Comparison of ENCODE assay signal across 25 mouse cellular contexts in the genomic region with DNA sequence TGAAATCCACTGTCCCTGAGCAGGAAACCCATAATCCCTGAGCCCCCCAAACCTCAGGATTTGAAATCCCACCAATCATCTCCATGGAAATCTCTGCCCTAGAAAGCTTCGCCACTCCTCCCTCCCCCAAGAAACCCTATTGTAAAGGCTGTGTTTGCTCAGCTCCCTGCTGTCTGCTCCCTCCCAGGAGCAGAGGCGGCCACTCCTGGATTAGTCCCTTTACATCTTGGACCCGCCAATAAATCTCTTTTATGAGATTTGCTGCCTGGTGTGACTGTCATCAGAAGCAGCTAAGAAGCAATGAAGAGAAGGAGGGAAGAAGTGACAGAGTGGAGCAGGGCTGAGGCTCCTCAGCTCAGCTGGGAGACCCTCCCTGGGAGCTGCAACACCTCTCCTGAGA.
DNase-seq lines count a peak whose midpoint lies in the region; ATAC-seq lines count a peak whose summit lies in the region.
"Had no signal": no experiment of that assay in that cellular context is flagged by ENCODE, and none has a peak within 500 bp of the region (broad histone marks: within the 10 kb centered on the region; RNA-seq: fewer than 3 reads in every experiment).

No protein-coding gene starts in this region.

- H3K9me3 ChIP-seq in kidney, embryonic 15.5 days (replicated peaks) = no peaks in the 10 kb centered on the region
- H3K9me3 ChIP-seq in neural tube, embryonic 11.5 days (ENCODE audit: control insufficient read depth, low read length) = no peaks in the 10 kb centered on the region
- H3K9me3 ChIP-seq: embryonic facial prominence, embryonic 13.5 days; forebrain, embryonic 12.5 days; heart, embryonic 15.5 days; hindbrain, embryonic 13.5 days; limb, embryonic 13.5 days; liver, embryonic 12.5 days; neural tube, embryonic 12.5 days had no signal

- H3K4me2 ChIP-seq in kidney, embryonic 15.5 days = no peak overlapping the region
- no peak overlapping the region for H3K4me2 ChIP-seq in neural tube, embryonic 11.5 days (ENCODE audit: low read depth)
- H3K4me2 ChIP-seq: embryonic facial prominence, embryonic 13.5 days; forebrain, embryonic 12.5 days; heart, embryonic 15.5 days; hindbrain, embryonic 13.5 days; limb, embryonic 13.5 days; liver, embryonic 12.5 days; neural tube, embryonic 12.5 days had no signal

- H3K4me3 ChIP-seq in kidney, embryonic 15.5 days (replicated peaks) = no peak overlapping the region
- H3K4me3 ChIP-seq in neural tube, embryonic 11.5 days (ENCODE audit: low read depth, low read length) = no peak overlapping the region
- H3K4me3 ChIP-seq: embryonic facial prominence, embryonic 13.5 days; erythroblast, embryonic 14.5 days; forebrain, embryonic 12.5 days; heart, embryonic 15.5 days; hindbrain, embryonic 13.5 days; limb, embryonic 13.5 days; liver, embryonic 12.5 days; neural tube, embryonic 12.5 days had no signal

- peak; percentile 82 for ATAC-seq in kidney, embryonic 15.5 days (replicated peaks; ENCODE audit: low FRiP score)
- ATAC-seq in neural tube, embryonic 11.5 days (ENCODE audit: insufficient read depth, low FRiP score, low TSS enrichment) = 0 out of 2 replicates have a peak, but pooled peaks have one; percentile 26
- ATAC-seq: liver, embryonic 12.5 days had no signal

- DNase-seq in kidney, adult 11 months = no peak
- DNase-seq in neural tube, embryonic 11.5 days (ENCODE audit: low spot score) = no peak
- DNase-seq in neural tube, embryonic 10.5 days (ENCODE audit: extremely low spot score, low spot score) = no peak
- peak; percentile 9 for DNase-seq in ZHBTc4 (ENCODE audit: low read depth, low spot score)
- DNase-seq in mesoderm, embryonic 11.5 days (ENCODE audit: low read depth, low spot score) = peak; percentile 52
- DNase-seq in adrenal gland, adult (ENCODE audit: inconsistent age in 2 of 2, low spot score in 1 of 2) = no peak
- DNase-seq: adrenal gland, postnatal 36 days; B cell, adult 2 months; cerebellum, adult 9-10 months; heart, postnatal 36 days; kidney, postnatal 14 days; lung, adult 18-20 months; lung, postnatal 10 days; right cerebral cortex, postnatal 4 days; thymus, adult 18-20 months; thymus, postnatal 36 days had no signal

- 22% methylated on average over 3 of the region's 3 CpGs for WGBS in kidney, embryonic 15.5 days
- 12% methylated on average over 3 of the region's 3 CpGs for WGBS in neural tube, embryonic 11.5 days

- H3K36me3 ChIP-seq in kidney, embryonic 15.5 days = no peaks in the 10 kb centered on the region
- H3K36me3 ChIP-seq in neural tube, embryonic 11.5 days (ENCODE audit: control insufficient read depth, insufficient read depth, low read length) = no peaks in the 10 kb centered on the region
- H3K36me3 ChIP-seq: embryonic facial prominence, embryonic 13.5 days; forebrain, embryonic 12.5 days; heart, embryonic 15.5 days; hindbrain, embryonic 13.5 days; limb, embryonic 13.5 days; liver, embryonic 12.5 days; neural tube, embryonic 12.5 days had no signal

- H3K9ac ChIP-seq in kidney, embryonic 15.5 days = no peak overlapping the region
- H3K9ac ChIP-seq in neural tube, embryonic 11.5 days (ENCODE audit: low read length) = no peak overlapping the region
- H3K9ac ChIP-seq: embryonic facial prominence, embryonic 13.5 days; forebrain, embryonic 12.5 days; heart, embryonic 15.5 days; hindbrain, embryonic 13.5 days; limb, embryonic 13.5 days; liver, embryonic 12.5 days; neural tube, embryonic 12.5 days had no signal

- peaks cover 6% of the 10 kb centered on the region for H3K4me1 ChIP-seq in kidney, embryonic 15.5 days
- H3K4me1 ChIP-seq in neural tube, embryonic 11.5 days (ENCODE audit: control insufficient read depth, insufficient read depth, low read length) = peaks cover 2% of the 10 kb centered on the region; the same call in 1 of the 2 replicates
- H3K4me1 ChIP-seq: embryonic facial prominence, embryonic 13.5 days; forebrain, embryonic 12.5 days; heart, embryonic 15.5 days; hindbrain, embryonic 13.5 days; liver, embryonic 12.5 days had no signal

- no peak overlapping the region for H3K27ac ChIP-seq in kidney, embryonic 15.5 days
- H3K27ac ChIP-seq in neural tube, embryonic 11.5 days (ENCODE audit: low read depth, low read length) = no peak overlapping the region
- H3K27ac ChIP-seq: embryonic facial prominence, embryonic 13.5 days; forebrain, embryonic 12.5 days; heart, embryonic 15.5 days; hindbrain, embryonic 13.5 days; limb, embryonic 13.5 days; liver, embryonic 12.5 days; neural tube, embryonic 12.5 days had no signal

- no peaks in the 10 kb centered on the region for H3K27me3 ChIP-seq in kidney, embryonic 15.5 days
- no peaks in the 10 kb centered on the region for H3K27me3 ChIP-seq in neural tube, embryonic 11.5 days (ENCODE audit: control insufficient read depth, insufficient read depth, low read length)
- H3K27me3 ChIP-seq: embryonic facial prominence, embryonic 13.5 days; forebrain, embryonic 12.5 days; heart, embryonic 15.5 days; hindbrain, embryonic 13.5 days; limb, embryonic 13.5 days; liver, embryonic 12.5 days; neural tube, embryonic 12.5 days had no signal

Comparison
In these comparisons a context has a peak if more than half of its experiments do, and no peak if none do; other contexts are left out.
1. DNase-seq: peak in ZHBTc4 (single experiment) and mesoderm, embryonic 11.5 days (single experiment); none in kidney, adult 11 months (single experiment), neural tube, embryonic 11.5 days (single experiment), neural tube, embryonic 10.5 days (single experiment) and adrenal gland, adult (0 of 2).